Mouse (Mus musculus): ENCODE data around the gene Fbxo44. TPM values are rescaled to one million over a fixed set of nuclear protein-coding genes. Genes with fewer than 3 reads are reported as not detected.

Fbxo44 gene
- polyA plus RNA-seq, 1 experiment from 2014 or later, result 11.9 TPM

- 52% methylated on average over 7 of the region's 7 CpGs for WGBS
- no peak overlapping the region for H3K9ac ChIP-seq (replicated peaks; ENCODE audit: low read depth, low read length)
- no peaks in the 10 kb centered on the region; the same call in 1 of the 2 replicates for H3K4me1 ChIP-seq (ENCODE audit: control insufficient read depth, insufficient read depth, low read length)
- ATAC-seq (ENCODE audit: insufficient number of reproducible peaks, insufficient read depth, low FRiP score, low read depth), result no peak
- no peak overlapping the region for H3K4me2 ChIP-seq (replicated peaks; ENCODE audit: low read depth, low read length)
- H3K36me3 ChIP-seq (ENCODE audit: control insufficient read depth, insufficient read depth, low read length), result no peaks in the 10 kb centered on the region
- no peak overlapping the region for H3K27ac ChIP-seq (ENCODE audit: low read length)
- no peaks in the 10 kb centered on the region for H3K27me3 ChIP-seq (ENCODE audit: control insufficient read depth, insufficient read depth, low read length)
- H3K9me3 ChIP-seq (ENCODE audit: control insufficient read depth, low read depth, low read length), result no peaks in the 10 kb centered on the region
- H3K4me3 ChIP-seq (ENCODE audit: low read depth, low read length), result no peak overlapping the region
Observed at GRCm38 (mm10) chr4:148108565-148109100, 51.6 kb downstream of the Fbxo44 start.

- ATAC-seq (ENCODE audit: insufficient number of reproducible peaks, insufficient read depth, low FRiP score, low read depth), result peak; percentile 50; the same call in 1 of the 2 replicates
- WGBS, result 23% methylated on average over 22 of the region's 22 CpGs
- H3K9ac ChIP-seq (replicated peaks; ENCODE audit: low read depth, low read length), result no peak overlapping the region
- no peak overlapping the region for H3K4me3 ChIP-seq (ENCODE audit: low read depth, low read length)
- no peak overlapping the region for H3K27ac ChIP-seq (ENCODE audit: low read length)
- no peaks in the 10 kb centered on the region for H3K36me3 ChIP-seq (ENCODE audit: control insufficient read depth, insufficient read depth, low read length)
- H3K4me1 ChIP-seq (ENCODE audit: control insufficient read depth, insufficient read depth, low read length), result no peaks in the 10 kb centered on the region; the same call in 1 of the 2 replicates
- H3K4me2 ChIP-seq (replicated peaks; ENCODE audit: low read depth, low read length), result no peak overlapping the region
- no peaks in the 10 kb centered on the region for H3K9me3 ChIP-seq (ENCODE audit: control insufficient read depth, low read depth, low read length)
- no peaks in the 10 kb centered on the region for H3K27me3 ChIP-seq (ENCODE audit: control insufficient read depth, insufficient read depth, low read length)
Observed at GRCm38 (mm10) chr4:148107621-148108291, 52.5 kb downstream of the Fbxo44 start.

GRCm38 (mm10) chr4:148104146-148104545, 56.1 kb downstream of the Fbxo44 start:
- Histone ChIP-seq H3K9ac (replicated peaks; ENCODE audit: low read depth, low read length) (no peak overlapping the region), H3K9me3 (ENCODE audit: control insufficient read depth, low read depth, low read length) (no peaks in the 10 kb centered on the region), H3K4me3 (ENCODE audit: low read depth, low read length) (no peak overlapping the region), H3K27ac (ENCODE audit: low read length) (no peak overlapping the region), H3K36me3 (ENCODE audit: control insufficient read depth, insufficient read depth, low read length) (no peaks in the 10 kb centered on the region), H3K27me3 (ENCODE audit: control insufficient read depth, insufficient read depth, low read length) (no peaks in the 10 kb centered on the region), H3K4me1 (ENCODE audit: control insufficient read depth, insufficient read depth, low read length) (no peaks in the 10 kb centered on the region; the same call in 1 of the 2 replicates), H3K4me2 (replicated peaks; ENCODE audit: low read depth, low read length) (no peak overlapping the region)
- ATAC-seq (ENCODE audit: insufficient number of reproducible peaks, insufficient read depth, low FRiP score, low read depth), result no peak
- WGBS, result 87% methylated on average over 3 of the region's 3 CpGs

Small RNA genes lying within 50 kb of the gene (microRNA-seq; reads per million reads assigned to microRNA genes)
- gene Mir7022, result not detected

Other genes with a start within 250 kb of the Fbxo44 start
- 53.0 and 56.0 TPM in 2 replicates for gene Plod1, start 223.7 kb downstream of the Fbxo44 start, polyA plus RNA-seq (2014; fragmentation: Nextera tagmentation; extraction: Ambion mirVana)
- gene 2510039O18Rik, start 219.6 kb downstream of the Fbxo44 start, polyA plus RNA-seq (2014; fragmentation: Nextera tagmentation; extraction: Ambion mirVana), result 17.6 and 20.0 TPM in 2 replicates
- gene Nppb, start 174.7 kb downstream of the Fbxo44 start, polyA plus RNA-seq (2014; fragmentation: Nextera tagmentation; extraction: Ambion mirVana), result not detected in 2 replicates
- 1.2 and 2.3 TPM in 2 replicates for gene Nppa, start 159.8 kb downstream of the Fbxo44 start, polyA plus RNA-seq (2014; fragmentation: Nextera tagmentation; extraction: Ambion mirVana)
- gene Clcn6, start 121.7 kb downstream of the Fbxo44 start, polyA plus RNA-seq (2014; fragmentation: Nextera tagmentation; extraction: Ambion mirVana), result 6.2 and 6.6 TPM in 2 replicates
- 18.0 and 18.4 TPM in 2 replicates for gene Mthfr, start 121.4 kb downstream of the Fbxo44 start, polyA plus RNA-seq (2014; fragmentation: Nextera tagmentation; extraction: Ambion mirVana)
- 12.8 and 13.3 TPM in 2 replicates for gene Agtrap, start 72.5 kb downstream of the Fbxo44 start, polyA plus RNA-seq (2014; fragmentation: Nextera tagmentation; extraction: Ambion mirVana)
- 51.2 and 54.7 TPM in 2 replicates for gene Mad2l2, start 30.1 kb downstream of the Fbxo44 start, polyA plus RNA-seq (2014; fragmentation: Nextera tagmentation; extraction: Ambion mirVana)
- gene Draxin, start 29.8 kb downstream of the Fbxo44 start, polyA plus RNA-seq (2014; fragmentation: Nextera tagmentation; extraction: Ambion mirVana), result 0.07 and 0.20 TPM in 2 replicates
- 13.9 and 17.6 TPM in 2 replicates for gene Fbxo6, start 8.3 kb downstream of the Fbxo44 start, polyA plus RNA-seq (2014; fragmentation: Nextera tagmentation; extraction: Ambion mirVana)
- gene Fbxo2, start 139 bp upstream of the Fbxo44 start, polyA plus RNA-seq (2014; fragmentation: Nextera tagmentation; extraction: Ambion mirVana), result 1.3 and 1.7 TPM in 2 replicates
- gene Disp3, start 127.5 kb upstream of the Fbxo44 start, polyA plus RNA-seq (2014; fragmentation: Nextera tagmentation; extraction: Ambion mirVana), result 0.12 and 0.24 TPM in 2 replicates